Mouse (Mus musculus): ENCODE measurements at regions not wholly inside any gene's neighbourhood (a gene's known extent, or its start where the extent isn't known, plus 50 kb on each side); places are given as distances from the start of the nearest gene placed in this dataset.

DNA sequence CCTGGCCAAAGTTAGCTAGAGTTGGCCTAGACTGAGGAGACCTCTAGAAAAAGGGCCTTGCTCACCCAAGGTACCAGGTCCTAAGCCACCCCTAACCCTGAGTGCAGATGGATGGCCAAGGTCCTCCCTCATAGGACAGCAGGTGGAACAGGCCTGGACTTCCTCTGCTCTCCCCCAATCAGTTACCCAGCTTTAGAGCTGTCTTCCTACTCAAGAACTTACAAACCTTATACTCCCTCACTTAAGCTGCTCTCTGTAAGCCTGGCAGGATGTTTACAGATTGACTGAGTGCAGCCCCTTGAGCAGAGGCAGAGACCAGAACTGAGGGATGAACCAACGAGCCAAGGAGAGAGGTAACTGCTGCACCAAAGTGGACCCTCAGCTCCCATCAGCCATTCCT lies 94.5 kb downstream of the Rplp1 start:
- in situ Hi-C loops (cut with MboI, MseI) = no loop called here

DNA sequence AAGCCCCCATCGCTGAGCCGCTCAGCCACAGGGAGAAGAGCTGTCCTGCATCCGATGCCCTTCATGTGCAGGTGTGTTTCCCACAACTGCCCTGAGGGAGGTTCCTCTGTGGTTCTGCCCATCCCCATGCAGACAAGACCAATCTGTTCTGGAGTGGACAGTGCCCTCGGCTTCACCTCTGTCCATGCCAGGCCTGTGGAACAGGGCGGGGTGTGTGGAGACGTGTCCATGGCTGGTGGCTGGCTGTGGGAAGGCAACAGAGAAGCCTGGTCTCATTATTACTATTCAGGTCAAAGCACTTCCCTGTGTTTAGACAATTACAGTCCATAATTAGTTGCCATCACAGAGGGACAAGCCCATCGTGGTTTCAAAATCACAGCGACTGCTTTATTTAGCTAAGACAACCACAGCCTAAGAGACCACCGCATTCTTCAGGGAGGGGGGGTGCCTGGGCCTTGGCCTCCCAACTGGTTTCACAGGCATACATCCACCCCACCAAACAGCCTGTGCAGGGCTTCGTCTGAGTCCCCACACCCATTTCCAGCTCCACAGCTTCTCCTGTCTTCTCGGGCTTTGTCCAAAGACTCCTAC lies 97.7 kb downstream of the Rplp1 start:
- in situ Hi-C loops (cut with MboI, MseI) = no loop called here

DNA sequence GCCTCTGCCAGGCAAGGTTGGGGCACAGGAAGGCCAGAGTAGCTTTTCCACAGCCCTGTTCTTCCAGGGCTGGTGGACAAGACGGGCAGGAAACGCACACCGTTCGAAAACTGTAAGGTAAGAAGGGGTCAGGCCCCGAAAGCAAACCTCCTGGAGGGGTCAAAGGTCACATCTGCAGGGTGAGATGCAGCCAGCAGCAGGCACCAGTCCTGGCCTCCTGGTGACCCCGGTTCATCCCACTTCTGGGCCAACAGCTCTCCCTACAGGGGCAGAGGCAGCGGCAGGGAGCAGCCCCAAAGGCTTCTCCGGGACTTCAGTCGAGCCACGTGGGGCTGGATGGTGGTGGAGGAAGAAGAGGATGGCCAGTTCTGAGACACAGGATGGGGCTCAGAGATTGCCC lies 98.3 kb downstream of the Rplp1 start:
- in situ Hi-C loops (cut with MboI, MseI) = no loop called here

DNA sequence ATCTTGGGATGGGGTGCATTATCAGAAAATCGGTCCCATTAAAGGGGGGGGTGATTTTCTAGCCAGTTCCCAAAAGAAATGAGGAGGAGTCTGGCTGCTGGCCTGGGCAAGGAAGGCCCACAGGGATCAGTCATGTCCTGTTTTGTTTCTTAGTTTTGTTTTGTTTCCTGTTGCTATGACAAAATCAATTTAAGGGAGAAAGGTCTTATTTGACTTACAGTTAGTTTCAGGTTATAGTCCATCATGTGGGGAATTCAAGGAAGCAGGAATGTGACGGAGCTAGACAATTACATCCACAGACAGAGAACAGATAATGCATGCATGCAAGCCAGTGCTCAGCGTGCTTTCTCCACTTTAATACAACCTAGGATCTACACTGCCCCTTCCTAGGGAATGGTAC lies 101.1 kb downstream of the Rplp1 start:
- in situ Hi-C loops (cut with MboI, MseI) = no loop called here

DNA sequence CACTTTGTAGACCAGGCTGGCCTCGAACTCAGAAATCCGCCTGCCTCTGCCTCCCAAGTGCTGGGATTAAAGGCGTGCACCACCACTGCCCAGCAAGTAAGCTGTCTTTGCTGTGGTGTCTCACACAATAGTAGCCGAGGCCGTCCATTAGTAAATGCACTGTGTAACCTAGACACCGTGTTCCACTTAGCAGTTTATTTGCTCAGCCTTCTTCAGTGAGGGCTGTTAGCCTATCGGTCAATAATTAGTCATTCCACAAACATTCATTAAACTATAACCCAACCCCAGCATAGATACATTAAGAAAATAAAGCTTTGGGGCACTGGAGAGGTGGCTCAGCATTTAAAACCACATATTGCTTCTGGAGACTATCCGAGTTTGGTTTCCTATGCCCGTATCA lies 102.0 kb downstream of the Rplp1 start:
- in situ Hi-C loops (cut with MboI, MseI) = no loop called here

DNA sequence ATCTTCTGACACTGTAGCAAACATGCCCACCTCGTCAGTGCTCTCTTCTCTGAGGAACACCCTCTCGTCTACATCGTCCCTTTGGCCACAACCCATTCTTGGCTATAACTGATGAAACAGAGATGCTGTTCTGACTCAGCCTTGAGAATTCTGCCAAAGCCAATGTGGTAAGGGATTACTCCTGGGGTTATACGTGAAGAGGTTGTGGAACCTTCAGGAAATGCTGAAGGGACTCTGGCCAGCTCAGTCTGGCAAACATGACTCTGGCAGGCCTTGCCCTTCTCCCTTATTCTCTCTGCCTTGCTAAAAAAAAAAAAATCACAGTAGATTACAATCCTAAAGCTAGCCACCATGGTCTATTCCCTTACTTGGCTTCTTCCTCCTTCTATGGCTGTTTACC lies 103.9 kb downstream of the Rplp1 start:
- in situ Hi-C loops (cut with MboI, MseI) = no loop called here

DNA sequence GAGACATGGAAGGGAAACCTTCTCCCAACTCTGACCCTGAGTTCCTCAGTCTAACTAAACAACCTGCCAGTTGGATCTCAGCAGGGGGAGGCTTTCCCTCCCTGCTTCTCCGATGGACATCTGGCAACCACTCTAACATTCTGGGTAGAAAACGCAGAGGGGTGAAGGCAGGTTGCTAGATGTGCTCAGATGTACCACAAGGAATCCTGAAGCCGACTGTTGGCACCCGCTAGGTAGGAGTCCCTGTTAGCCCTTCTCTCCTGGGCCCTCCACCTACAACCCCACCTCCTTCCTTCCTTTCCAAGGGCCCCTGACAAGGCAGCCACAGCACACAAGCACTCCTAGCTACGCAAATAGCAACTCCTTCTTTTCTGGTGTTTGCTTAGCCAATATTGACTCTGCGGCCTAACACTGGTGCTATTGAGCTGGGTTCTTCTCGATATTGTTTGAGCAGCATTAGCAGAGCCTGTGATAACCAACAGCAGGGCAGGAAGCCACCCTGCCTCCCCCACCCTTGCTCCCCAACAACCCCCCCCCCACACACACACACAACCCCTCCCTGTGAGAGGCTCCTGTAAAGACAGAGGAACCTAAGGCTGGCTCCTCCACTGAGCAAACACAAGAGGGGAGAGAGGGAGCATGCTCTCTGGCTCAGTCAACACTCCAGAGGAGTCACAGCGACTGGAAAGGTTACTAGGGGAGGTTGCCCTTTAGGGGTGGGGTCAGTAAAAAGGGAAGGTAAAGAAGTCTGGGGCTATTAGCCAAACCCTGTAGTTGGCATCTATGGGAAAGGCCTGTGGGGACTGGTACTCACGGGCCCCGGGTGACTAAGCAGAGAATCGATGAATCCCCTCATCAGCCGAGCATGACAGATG lies 105.8 kb downstream of the Rplp1 start:
- in situ Hi-C loops (cut with MboI, MseI) = no loop called here

DNA sequence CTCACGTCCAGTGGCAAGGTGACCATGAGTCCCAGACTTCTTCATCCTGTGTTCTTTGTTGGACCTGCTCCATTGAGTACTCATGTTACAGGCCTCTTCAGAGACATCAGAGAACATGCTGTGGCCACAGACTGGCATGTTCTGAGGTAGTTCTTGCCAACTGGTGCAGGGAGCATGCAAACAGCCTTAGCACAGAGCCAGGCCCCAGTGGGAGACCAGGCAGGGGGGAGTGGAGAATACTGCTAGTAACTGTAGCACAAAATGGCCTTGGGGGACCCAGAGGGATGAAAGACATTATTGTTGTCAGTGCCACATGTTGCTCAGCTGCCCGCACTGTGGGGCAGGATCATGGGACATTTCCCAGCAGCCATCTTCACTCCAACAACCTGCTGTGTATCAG lies 108.4 kb downstream of the Rplp1 start:
- in situ Hi-C loops (cut with MboI, MseI) = no loop called here

DNA sequence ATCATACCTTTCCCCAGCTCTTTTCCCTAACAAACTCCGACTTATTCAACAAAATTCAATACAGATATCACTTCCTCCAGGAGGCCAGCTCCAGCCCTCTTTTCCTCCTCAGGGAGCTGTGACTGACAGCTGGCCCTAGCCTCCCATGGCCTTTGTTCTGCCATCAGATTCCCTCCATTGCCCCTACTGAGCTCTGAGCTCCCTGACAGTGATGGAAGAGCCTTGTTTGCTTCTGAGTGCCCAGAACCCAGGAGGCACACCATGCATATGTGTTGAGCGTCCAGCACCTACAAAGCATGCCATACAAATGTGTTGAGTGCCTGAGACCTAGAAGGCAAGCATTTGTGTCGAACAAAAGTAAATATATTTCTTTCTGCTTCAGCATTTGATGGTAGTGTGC lies 110.8 kb downstream of the Rplp1 start:
- in situ Hi-C loops (cut with MboI, MseI) = no loop called here

DNA sequence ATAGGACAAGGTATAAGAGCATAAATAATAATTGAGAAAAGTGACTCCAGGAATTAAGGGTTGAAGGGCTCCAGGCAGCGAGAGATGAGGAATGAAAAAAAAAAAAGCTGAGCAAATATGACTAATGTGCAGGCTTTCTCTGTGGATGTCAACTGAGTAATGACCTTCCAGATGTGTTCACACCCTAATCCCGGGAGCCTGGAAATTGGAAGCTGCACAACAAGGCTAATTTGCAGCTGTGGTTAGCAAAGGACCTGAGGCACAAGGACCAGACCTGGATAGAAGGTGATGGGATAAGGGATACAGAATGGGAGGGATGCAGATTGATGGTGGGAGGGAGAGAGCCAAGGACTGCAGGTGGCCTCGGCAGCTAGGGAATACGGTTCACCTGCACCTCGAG lies 111.6 kb downstream of the Rplp1 start:
- in situ Hi-C loops (cut with MboI, MseI) = no loop called here

DNA sequence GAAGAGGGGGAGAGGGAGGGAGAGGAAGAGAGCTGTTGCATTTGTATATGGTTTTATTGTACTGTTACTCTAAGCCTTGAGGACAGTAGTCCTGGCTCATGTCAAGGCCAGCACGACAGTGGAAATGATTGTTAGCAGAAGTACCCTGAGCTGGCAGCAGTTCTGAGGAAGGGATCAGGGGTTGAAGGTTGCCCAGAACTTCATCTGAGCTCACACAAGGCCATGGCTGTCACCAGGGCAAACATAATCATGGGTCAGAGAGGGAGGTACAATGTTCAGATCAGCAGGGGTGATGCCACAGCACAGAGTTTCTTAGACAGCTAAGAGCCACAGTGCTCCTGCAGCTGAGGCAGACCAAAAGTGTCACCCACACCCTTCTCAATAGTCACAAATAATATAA lies 114.8 kb downstream of the Rplp1 start:
- in situ Hi-C loops (cut with MboI, MseI) = no loop called here

DNA sequence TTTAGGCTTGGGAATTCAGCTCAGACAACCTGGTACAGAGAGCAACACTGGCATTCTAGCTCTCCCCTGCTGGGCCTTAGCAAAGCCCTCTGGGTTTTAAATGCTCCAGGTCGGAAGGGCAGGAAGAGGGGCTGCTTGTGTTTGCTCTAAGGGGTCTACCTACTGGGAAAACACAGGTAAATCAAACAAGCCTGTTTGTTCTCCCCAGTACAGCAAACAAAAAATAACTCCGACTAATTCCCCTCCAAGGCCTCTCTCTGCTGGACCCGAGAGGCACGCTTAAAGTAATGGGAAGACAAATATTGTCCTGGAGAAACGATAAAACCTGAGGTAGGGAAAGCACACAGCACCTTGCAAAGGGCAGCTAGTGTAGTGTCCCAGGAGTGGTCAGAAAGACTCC lies 118.4 kb downstream of the Rplp1 start:
- in situ Hi-C loops (cut with MboI, MseI) = no loop called here

DNA sequence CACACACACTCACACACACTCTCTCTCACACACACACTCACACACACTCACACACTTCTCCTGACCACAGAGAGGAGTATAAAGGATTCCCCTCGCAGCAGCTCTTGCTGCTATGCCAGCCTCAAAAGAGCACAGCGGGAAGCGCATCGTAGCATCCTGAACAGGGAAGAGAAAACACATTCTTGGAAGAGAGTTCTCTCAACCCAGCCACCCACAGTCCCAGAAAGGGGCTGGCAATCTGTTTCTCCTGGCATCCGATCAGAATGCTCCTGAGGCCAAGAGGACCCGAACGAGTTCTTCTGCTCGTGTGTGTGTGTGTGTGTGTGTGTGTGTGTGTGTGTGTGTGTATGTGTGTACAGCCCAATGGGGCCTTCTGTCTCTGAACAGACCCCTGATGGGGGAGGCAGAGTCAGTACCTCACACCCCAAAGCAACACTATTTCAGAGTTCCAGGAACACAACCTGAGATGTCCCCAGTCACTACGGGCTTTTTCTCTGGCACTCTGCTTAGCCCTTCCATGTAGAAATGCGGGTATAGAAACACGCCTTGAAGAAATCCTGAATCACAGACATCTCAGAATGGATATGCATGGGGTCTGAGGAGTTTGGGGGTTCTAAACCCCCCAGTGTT lies 122.8 kb downstream of the Rplp1 start:
- in situ Hi-C loops (cut with MboI, MseI) = no loop called here

DNA sequence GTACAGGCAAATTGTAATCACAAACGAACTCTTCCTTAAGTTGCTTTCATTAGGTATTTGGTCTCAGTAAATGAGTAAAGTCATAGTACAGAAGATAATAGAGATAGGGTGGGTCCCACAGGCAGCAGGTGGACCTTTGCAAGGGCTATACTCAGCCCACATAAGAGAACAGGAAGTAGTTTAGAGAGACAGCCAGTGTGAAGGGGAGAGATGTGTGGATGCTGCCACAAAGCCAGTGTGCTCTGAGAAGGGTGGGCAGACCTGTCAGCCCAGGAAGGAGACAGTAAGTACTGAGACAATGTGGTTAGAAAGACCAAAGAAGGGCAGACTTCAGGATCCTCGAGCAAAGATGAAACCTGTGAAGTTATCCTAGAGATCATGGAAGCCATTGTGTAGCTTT lies 123.5 kb downstream of the Rplp1 start:
- in situ Hi-C loops (cut with MboI, MseI) = no loop called here

DNA sequence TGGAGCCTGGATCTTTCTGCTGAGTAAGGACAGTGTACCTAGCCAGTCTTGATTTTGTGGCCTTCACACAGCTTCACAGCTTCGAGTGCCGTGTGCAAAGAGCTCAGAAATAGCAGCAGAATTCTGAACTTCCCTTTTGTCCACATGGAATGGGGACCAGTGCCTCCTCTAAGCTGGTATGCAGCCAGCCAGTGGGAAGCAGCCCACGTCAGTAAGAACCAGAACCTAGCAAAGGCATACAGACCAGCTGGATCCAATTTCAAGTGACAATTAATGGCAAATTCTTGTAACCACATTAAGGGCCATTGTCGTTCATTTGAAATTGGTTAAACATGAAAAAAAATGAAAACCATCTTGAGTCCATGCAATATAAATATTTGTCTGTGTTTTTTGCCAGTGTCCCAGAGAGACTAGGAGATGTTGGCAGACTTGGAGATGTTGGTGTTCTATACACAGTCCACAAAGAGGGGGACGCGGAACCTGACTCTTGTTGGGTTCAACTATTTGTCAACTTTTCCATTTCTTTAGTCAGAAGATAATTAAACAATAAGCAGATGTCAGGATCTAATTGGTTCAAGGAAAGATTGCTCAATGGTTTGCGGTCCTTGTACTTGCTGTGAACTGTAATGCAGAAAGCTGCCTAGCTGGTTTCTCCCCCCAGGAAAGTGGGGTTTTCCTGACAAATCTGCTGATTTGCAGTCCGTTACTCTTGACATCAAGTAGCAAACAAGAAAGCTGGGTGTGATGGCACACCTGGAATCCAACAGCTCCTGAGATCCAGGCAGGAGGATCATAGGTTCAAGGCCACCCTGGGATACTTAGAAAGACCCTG lies 125.1 kb downstream of the Rplp1 start:
- in situ Hi-C loops (cut with MboI, MseI) = no loop called here

DNA sequence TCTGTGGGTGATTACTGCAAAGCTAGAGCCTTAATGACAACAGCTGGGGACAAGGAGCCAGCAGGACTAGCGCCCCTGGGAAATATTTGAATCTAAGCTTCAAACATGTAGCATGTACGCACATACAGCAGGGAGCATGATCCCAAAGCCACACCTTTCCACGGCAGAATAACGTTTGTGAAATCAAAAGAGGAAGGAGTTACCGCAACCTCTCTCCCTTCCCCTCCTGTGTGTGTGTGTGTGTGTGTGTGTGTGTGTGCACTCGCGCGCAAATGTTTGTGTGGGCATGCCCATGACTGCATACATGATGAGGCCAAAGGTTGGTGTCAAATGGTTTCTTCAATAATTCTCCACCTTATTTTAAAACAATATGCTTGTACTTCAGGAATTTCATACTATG lies 132.9 kb downstream of the Rplp1 start:
- in situ Hi-C loops (cut with MboI, MseI) = no loop called here

DNA sequence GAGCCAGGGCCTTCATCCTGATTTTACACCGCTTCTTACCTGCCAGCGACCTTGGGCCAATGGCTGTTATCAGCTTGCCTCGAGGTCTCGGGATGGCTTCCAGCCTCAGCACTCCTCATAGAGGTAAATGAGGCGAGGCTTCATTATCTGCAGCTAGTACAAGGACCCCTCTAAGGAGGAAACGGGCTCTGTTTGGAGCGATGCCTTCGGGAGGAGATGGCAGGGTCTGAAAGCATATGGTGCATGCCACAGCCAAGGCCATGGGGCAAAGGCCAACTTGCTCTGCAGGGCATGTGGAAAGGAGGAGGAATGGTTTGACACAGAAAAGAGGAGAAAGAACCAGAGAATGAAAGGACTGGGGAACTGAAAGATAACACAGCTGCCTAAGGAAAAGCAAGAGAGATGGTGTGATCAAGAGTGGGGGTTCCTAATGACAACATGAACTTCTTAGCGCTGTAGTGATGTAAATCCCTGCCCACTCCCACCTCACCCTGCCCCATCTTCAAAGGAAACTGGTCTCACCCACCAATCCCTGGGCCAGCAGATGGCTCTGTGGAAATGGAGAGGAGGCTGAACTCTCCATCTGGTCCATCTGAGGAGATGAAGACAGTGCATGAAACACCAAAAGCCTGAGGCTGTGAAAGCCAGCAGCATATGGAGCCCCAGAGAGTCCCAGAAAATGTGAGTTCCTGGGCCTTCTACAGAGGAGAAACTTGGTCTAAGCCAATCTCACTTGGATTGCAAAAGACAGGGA lies 134.0 kb downstream of the Rplp1 start:
- in situ Hi-C loops (cut with MboI, MseI) = no loop called here

DNA sequence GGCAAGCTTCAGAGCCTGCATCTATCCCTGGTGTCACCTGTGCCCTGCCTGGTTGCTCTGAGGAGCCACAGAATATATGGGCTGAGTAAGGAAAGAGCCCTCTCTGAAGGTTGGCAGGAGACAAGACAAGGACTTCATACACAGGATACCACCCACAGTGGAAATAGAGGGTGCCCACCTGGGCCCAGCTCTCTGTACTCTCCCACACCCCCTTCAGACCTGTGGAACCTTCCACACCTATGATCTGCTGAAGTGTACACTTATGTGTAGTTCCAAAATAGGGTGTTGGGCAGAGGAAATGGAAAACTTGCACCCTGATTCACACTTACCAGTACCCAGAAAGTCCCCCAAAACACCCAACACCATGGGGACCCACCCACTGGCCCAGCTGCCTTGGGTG lies 135.2 kb downstream of the Rplp1 start:
- in situ Hi-C loops (cut with MboI, MseI) = no loop called here

DNA sequence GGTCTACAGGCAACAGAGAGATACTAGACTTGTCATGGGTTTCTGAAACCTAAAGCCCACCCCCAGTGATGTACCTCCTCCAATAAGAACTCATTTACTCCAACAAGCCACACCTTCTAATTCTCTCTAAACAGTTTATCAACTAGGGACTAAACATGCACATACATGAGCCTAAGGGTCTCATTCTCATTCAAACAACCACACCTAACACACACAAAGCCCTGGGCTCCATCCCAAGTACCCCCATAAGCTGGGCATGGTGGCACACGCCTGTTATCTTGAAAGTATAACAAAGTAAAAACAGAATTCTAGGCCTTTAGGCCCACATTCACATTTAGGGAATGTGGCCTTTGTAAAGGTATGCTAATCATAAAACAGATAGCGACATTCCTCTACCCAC lies 137.9 kb downstream of the Rplp1 start:
- in situ Hi-C loops (cut with MboI, MseI) = no loop called here

DNA sequence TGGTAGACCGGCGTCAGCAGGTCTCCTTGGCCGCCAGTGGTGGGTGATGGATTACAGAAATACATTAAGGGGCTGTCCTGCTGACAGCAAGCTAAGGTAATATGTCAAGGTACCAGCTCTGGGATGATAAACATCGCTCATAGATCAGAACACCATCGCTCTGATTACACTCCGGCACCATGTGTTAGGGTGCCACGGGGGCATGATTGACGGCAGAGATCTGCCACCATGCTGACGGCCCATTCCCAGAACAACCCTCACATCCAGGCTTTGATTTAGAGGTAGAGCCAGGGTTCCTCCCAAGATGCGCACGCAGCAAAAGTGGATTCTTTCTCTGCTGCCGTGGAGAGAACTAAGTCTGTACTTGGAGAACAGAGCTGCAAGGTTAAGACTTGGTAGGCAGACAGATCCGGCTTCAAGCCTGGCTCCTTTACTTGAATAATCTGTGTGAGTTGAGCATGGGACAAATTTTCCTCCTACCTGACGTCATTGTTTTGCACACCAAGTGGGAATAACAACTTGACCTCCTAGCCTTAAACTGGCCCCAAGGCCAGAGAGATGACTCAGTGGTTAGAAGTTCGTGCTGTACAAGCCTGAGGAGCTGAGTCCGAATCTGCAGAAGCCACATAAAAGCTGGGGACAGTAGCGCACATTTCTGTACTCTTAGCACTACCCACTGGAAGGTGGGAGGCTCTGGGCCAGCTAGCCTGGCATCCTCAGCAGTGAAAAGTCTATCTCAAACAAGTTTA lies 144.0 kb downstream of the Rplp1 start:
- in situ Hi-C loops (cut with MboI, MseI) = no loop called here

DNA sequence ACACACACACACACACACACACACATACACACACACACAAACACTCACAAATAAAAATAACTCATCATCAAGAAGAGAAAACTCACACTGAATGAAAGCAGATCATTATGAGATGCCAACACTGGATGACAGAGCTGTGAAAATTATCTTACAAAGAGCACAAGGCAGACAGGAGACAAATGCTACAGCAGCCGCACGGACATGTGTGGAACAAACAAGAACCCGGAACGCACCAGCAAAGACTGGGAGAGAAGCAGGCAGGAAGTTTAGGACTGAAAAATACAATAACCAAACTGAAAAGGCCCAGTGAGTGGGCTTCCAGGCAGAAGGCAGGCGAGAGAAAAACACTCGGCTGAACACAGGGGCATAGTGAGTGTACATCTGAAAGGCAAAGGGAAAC lies 148.2 kb downstream of the Rplp1 start:
- in situ Hi-C loops (cut with MboI, MseI) = no loop called here
